Mouse (Mus musculus): Measurements from ENCODE around the gene Galnt2. TPM values are rescaled to one million over a fixed set of nuclear protein-coding genes. Genes with fewer than 3 reads are reported as not detected.
A peak's percentile ranks its signal among the peaks of the same experiment; 100 is the strongest.

The Galnt2 gene
- polyA plus RNA-seq, 1 experiment = 59.4 TPM

DNA sequence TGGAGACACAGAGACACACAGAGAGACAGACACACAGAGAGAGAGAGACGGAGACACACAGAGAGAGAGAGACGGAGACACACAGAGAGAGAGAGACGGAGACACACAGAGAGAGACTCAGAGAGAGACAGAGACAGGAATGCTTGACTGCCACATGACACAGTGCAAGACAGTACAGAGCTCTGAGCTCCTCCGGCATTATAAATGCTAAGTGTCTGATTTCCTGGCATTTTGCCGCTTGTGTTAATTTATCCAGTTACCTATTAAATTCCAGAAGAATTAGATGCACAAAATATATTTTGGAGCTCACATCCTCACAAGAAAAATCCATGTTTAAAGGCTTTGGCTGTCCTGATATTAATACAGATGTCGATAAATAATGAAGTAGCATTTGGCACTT lies 46.1 kb upstream of the Galnt2 start:
- TF ChIP-seq MAX (IDR thresholded peaks at IDR 0.05; ENCODE audit: low read depth) (no peak), USF1 (IDR thresholded peaks at IDR 0.05; ENCODE audit: low read depth) (no peak), POLR2AphosphoS2 (IDR thresholded peaks at IDR 0.05; ENCODE audit: insufficient read length, low read depth) (no peak), TCF12 (IDR thresholded peaks at IDR 0.05; ENCODE audit: insufficient read depth, poor library complexity, severe bottlenecking) (no peak), SRF (IDR thresholded peaks at IDR 0.05; ENCODE audit: control insufficient read depth, insufficient read length, low read depth) (no peak), REST (IDR thresholded peaks at IDR 0.05; ENCODE audit: insufficient read depth, insufficient read length) (no peak), MYOG (IDR thresholded peaks at IDR 0.05; ENCODE audit: control insufficient read depth in 1 of 3, insufficient read depth in 1 of 3, insufficient read length in 2 of 3, low read depth in 2 of 3) (no peak), POLR2A (IDR thresholded peaks at IDR 0.05; ENCODE audit: insufficient read length, low read depth) (no peak)
- no peaks in the 10 kb centered on the region for H3K36me3 ChIP-seq (ENCODE audit: control insufficient read depth, insufficient read depth)
- H3K4me3 ChIP-seq = no peak overlapping the region
- no peak overlapping the region for H3ac ChIP-seq (ENCODE audit: control insufficient read depth, insufficient read length)
- H3K4me2 ChIP-seq (ENCODE audit: low read depth) = no peak overlapping the region
- no peaks in the 10 kb centered on the region for H3K27me3 ChIP-seq (ENCODE audit: control insufficient read depth, insufficient read depth, insufficient read length)
- no peaks in the 10 kb centered on the region for H3K79me2 ChIP-seq (ENCODE audit: control insufficient read depth, insufficient read depth)

DNA sequence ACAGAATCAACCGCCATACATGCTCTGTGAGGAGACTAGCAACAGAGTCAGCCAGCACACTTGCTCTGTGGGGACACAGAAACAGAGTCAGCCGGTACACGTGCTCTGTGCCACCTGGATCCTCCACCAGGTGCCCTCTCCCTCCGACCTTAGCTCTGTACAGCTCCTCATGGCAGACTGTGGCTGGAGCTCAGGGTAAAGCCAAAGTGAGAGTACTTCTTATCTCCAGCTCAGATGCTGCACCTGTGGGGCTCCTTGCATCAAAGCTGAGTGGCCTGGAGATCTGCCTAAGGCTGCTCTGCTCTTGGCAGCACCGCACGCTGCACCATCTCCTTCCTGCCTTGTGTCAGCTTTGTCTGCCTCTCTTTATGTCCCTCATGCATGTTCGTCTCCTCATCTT lies 40.8 kb upstream of the Galnt2 start:
- TF ChIP-seq POLR2A (IDR thresholded peaks at IDR 0.05; ENCODE audit: insufficient read length, low read depth) (no peak), TCF3 (IDR thresholded peaks at IDR 0.05; ENCODE audit: insufficient read length, low read depth) (no peak), MYOG (IDR thresholded peaks at IDR 0.05; ENCODE audit: control insufficient read depth in 1 of 3, insufficient read depth in 1 of 3, insufficient read length in 2 of 3, low read depth in 2 of 3) (no peak), E2F4 (IDR thresholded peaks at IDR 0.05; ENCODE audit: insufficient read depth) (no peak), REST (IDR thresholded peaks at IDR 0.05; ENCODE audit: insufficient read depth, insufficient read length) (no peak), SRF (IDR thresholded peaks at IDR 0.05; ENCODE audit: control insufficient read depth, insufficient read length, low read depth) (no peak), POLR2AphosphoS2 (IDR thresholded peaks at IDR 0.05; ENCODE audit: insufficient read length, low read depth) (no peak), CEBPB (IDR thresholded peaks at IDR 0.05; ENCODE audit: insufficient read depth, poor library complexity, severe bottlenecking) (no peak), MAX (IDR thresholded peaks at IDR 0.05; ENCODE audit: low read depth) (no peak), TCF12 (IDR thresholded peaks at IDR 0.05; ENCODE audit: insufficient read depth, poor library complexity, severe bottlenecking) (no peak), MYOD1 (IDR thresholded peaks at IDR 0.05; ENCODE audit: control insufficient read depth in 1 of 3, insufficient read length in 2 of 3, low read depth in 2 of 3) (no peak), USF1 (IDR thresholded peaks at IDR 0.05; ENCODE audit: low read depth) (no peak)
- Histone ChIP-seq H3K36me3 (ENCODE audit: control insufficient read depth, insufficient read depth) (no peaks in the 10 kb centered on the region), H3K27me3 (ENCODE audit: control insufficient read depth, insufficient read depth, insufficient read length) (no peaks in the 10 kb centered on the region), H3K79me2 (ENCODE audit: control insufficient read depth, insufficient read depth) (no peaks in the 10 kb centered on the region), H3K4me2 (ENCODE audit: low read depth) (no peak overlapping the region), H3ac (ENCODE audit: control insufficient read depth, insufficient read length) (no peak overlapping the region), H3K4me3 (no peak overlapping the region)

DNA sequence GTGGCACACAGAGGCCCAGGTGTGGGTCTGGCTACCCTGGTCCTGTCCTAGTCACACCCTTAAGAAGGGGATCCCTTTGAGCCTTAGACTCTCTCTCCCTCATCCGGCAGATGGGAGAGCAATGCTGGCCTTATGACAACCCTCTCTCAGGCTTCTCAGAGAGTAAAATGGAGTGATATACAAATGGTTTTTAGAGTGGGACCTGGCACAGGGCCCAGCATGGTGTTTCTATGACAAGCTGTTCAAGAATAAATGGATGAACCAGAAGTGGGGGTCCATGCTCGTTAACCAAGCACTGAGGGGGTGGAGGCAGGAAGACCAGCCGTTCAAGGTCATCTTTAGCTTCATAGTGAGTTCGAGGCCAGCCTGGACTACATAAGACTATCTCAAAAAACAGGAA lies 38.9 kb upstream of the Galnt2 start:
- H3K4me3 ChIP-seq = no peak overlapping the region
- no peaks in the 10 kb centered on the region for H3K36me3 ChIP-seq (ENCODE audit: control insufficient read depth, insufficient read depth)
- H3ac ChIP-seq (ENCODE audit: control insufficient read depth, insufficient read length) = no peak overlapping the region
- no peak overlapping the region for H3K4me2 ChIP-seq (ENCODE audit: low read depth)
- H3K79me2 ChIP-seq (ENCODE audit: control insufficient read depth, insufficient read depth) = no peaks in the 10 kb centered on the region
- TF ChIP-seq TCF3 (IDR thresholded peaks at IDR 0.05; ENCODE audit: insufficient read length, low read depth) (no peak), USF1 (IDR thresholded peaks at IDR 0.05; ENCODE audit: low read depth) (no peak), MAX (IDR thresholded peaks at IDR 0.05; ENCODE audit: low read depth) (no peak), REST (IDR thresholded peaks at IDR 0.05; ENCODE audit: insufficient read depth, insufficient read length) (no peak), TCF12 (IDR thresholded peaks at IDR 0.05; ENCODE audit: insufficient read depth, poor library complexity, severe bottlenecking) (no peak), CEBPB (IDR thresholded peaks at IDR 0.05; ENCODE audit: insufficient read depth, poor library complexity, severe bottlenecking) (no peak), POLR2AphosphoS2 (IDR thresholded peaks at IDR 0.05; ENCODE audit: insufficient read length, low read depth) (no peak), POLR2A (IDR thresholded peaks at IDR 0.05; ENCODE audit: insufficient read length, low read depth) (no peak), SRF (IDR thresholded peaks at IDR 0.05; ENCODE audit: control insufficient read depth, insufficient read length, low read depth) (no peak), MYOG (IDR thresholded peaks at IDR 0.05; ENCODE audit: control insufficient read depth in 1 of 3, insufficient read depth in 1 of 3, insufficient read length in 2 of 3, low read depth in 2 of 3) (no peak), E2F4 (IDR thresholded peaks at IDR 0.05; ENCODE audit: insufficient read depth) (no peak), MYOD1 (IDR thresholded peaks at IDR 0.05; ENCODE audit: control insufficient read depth in 1 of 3, insufficient read length in 2 of 3, low read depth in 2 of 3) (no peak)
- no peaks in the 10 kb centered on the region for H3K27me3 ChIP-seq (ENCODE audit: control insufficient read depth, insufficient read depth, insufficient read length)

DNA sequence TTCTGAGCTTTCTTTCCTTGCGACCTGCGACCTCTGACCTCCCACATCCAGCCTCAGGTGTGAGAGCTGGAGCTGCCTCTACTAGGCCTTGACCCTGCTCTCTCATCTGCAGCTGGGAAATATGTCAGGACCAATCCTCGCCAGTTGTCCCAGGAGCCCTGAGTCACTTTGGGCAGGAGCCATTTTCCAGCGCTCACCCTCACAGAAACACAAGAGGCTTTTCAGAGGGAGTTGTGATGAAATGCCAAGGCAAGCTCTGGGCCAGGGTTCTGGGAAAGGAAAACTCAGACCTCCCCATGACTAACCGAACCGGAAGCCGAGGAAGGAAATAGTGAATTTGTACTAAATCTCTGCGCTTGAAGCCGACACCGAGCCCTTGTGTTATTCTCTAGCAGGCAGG lies 38.2 kb upstream of the Galnt2 start:
- Histone ChIP-seq H3K27me3 (ENCODE audit: control insufficient read depth, insufficient read depth, insufficient read length) (no peaks in the 10 kb centered on the region), H3K36me3 (ENCODE audit: control insufficient read depth, insufficient read depth) (no peaks in the 10 kb centered on the region), H3K4me3 (no peak overlapping the region), H3ac (ENCODE audit: control insufficient read depth, insufficient read length) (no peak overlapping the region), H3K79me2 (ENCODE audit: control insufficient read depth, insufficient read depth) (no peaks in the 10 kb centered on the region), H3K4me2 (ENCODE audit: low read depth) (peak overlapping the region; percentile 56)
- TF ChIP-seq MYOD1 (IDR thresholded peaks at IDR 0.05; ENCODE audit: control insufficient read depth in 1 of 3, insufficient read length in 2 of 3, low read depth in 2 of 3) = peak in 1 of 3 experiments; percentile 13
- TF ChIP-seq CEBPB (IDR thresholded peaks at IDR 0.05; ENCODE audit: insufficient read depth, poor library complexity, severe bottlenecking) = peak; percentile 94
- TF ChIP-seq TCF12 (IDR thresholded peaks at IDR 0.05; ENCODE audit: insufficient read depth, poor library complexity, severe bottlenecking) = no peak
- peak in 1 of 3 experiments; percentile 22 for TF ChIP-seq MYOG (IDR thresholded peaks at IDR 0.05; ENCODE audit: control insufficient read depth in 1 of 3, insufficient read depth in 1 of 3, insufficient read length in 2 of 3, low read depth in 2 of 3)

DNA sequence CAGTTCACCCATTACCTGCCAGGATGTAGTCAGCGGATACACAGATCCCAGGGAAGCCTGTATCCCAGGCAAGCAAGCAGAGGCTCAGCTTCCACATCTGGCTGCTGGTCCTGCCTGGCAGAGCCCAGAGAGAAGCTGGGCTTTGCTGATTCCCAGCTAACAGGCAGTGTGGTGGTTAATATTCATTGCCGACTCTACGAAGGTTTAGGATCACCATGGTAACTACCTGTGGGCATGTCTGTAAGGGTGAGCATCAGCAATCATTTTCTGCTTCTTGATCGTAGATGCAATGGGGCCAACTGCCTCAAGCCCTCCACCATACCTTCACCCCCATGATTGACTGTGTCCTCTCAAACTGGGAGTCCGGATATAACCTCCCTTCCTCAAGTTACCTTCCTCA lies 37.2 kb upstream of the Galnt2 start:
- TF ChIP-seq CEBPB (IDR thresholded peaks at IDR 0.05; ENCODE audit: insufficient read depth, poor library complexity, severe bottlenecking) = no peak
- TF ChIP-seq POLR2A (IDR thresholded peaks at IDR 0.05; ENCODE audit: insufficient read length, low read depth) = no peak
- TF ChIP-seq SRF (IDR thresholded peaks at IDR 0.05; ENCODE audit: control insufficient read depth, insufficient read length, low read depth) = no peak
- Histone ChIP-seq H3ac (ENCODE audit: control insufficient read depth, insufficient read length) (no peak overlapping the region), H3K79me2 (ENCODE audit: control insufficient read depth, insufficient read depth) (no peaks in the 10 kb centered on the region), H3K4me3 (no peak overlapping the region), H3K27me3 (ENCODE audit: control insufficient read depth, insufficient read depth, insufficient read length) (no peaks in the 10 kb centered on the region), H3K4me2 (ENCODE audit: low read depth) (no peak overlapping the region), H3K36me3 (ENCODE audit: control insufficient read depth, insufficient read depth) (no peaks in the 10 kb centered on the region)

Measured in myocyte (in vitro differentiated cells).